Mouse (Mus musculus) frontal cortex, postnatal 10 days (tissue): ENCODE data around the gene Gm4881.

Experiments
- DNase-seq, 2 experiments: peaks; one replicate each; pipeline ENCODE4 v3.0.0; 2022; ENCODE audit warnings: low spot score in 2 of 2, mixed read lengths in 1 of 2

Gm4881 gene

DNA sequence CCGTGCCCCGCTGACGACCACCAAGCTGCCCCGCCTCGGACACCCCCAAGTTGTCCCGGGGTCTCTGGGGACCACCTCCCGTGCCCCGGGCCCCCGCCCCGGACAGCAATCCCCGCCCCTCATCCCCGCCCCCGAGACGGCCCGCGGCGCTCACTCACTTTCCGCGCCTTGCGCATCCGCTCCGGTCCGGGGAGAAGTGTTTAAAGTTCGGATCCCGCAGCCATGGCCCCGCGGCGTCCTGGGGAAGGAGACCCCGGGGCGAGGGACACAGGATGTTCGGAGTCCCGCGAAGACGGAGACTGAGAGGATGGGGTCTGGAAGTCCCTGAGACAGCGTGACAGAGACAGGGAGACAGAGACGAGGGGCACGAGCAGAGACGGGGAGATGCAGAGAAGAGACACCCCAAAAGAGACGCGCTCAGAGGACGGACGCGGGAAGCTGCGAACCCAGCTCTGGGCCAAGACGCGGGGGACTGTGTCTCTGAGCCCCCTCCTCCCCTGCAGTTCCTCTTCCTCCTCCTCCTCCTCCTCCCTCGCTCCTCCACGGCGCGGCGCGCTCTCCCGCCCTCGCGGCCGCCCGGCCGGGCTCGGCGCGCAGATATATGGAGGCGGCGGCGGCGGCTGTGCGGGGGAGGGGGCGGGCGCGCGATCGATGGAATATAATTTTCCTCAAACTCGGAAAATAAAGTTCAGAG, at the start of gene Gm4881:
Gene Gm4881, minus strand, starts transcription at position 238 of the 694 bp plus-strand sequence.
- DNase-seq = no peak

DNA sequence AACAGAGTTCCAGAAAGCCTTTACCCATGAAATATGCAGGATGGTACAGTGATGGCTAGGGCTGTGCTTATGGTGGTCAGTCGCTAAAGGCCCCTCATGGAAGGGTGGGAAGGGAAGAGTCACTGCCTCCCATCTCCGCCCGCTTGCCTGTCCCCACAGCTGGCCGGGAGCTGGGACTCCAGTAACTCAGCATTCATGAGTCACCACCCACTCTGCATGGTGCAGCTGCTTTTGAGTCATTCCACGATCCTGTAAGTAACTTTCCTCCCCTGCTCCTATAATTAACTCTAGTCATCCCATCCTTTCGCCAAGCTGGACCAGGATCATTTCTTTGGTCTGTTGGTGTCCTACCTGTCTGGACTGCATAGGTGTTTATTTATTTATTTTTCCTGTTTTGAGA, 48.8 kb upstream of the Gm4881 start:
- no peak for DNase-seq

DNA sequence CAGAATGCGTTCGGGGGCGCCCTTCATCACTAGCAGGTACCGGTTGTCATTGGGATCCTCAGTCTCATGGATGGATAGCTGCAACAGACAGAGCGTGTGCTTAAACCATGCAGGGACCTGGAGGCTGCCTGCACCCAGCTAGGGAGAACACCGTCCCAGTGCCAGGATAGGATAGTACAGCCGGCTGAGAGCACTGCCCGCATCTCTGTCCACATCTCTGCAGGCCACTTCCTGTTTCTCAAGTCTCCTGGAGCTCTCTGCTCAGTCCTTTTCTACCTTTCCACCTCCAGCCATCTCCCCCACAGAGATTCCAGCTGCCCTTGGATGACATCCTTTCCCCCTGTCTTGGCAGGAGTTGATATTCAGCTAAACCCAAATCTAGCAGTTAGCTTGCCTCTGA, 46.2 kb upstream of the Gm4881 start:
- no peak for DNase-seq

GRCm38 (mm10) chr7:24987941-24988340, 43.6 kb upstream of the Gm4881 start:
- DNase-seq = no peak

GRCm38 (mm10) chr7:24985799-24986198, 41.5 kb upstream of the Gm4881 start:
- DNase-seq = no peak

DNA sequence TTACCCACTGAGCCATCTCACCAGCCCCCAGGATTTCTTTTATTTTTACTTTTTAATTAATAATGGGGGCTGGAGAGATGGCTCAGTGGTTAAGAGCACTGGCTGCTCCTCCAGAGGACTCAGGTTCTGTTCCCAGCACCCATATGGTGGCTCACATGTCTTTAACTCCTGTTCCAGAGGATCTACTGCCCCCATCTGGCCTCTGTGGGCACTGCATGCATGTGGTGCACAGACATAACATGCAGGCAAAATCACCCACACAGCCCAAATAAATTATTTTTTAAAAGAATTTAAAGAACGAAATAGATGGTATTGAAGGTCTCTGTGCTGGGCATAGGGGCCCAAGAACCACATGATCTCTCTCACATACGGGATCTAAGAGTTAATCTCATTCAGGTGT, 40.0 kb upstream of the Gm4881 start:
- DNase-seq = peak in 1 of 2 experiments; percentile 22

- DNase-seq = no peak
These were observed 39.1 kb upstream of the Gm4881 start for GRCm38 (mm10) chr7:24983396-24983795.

DNA sequence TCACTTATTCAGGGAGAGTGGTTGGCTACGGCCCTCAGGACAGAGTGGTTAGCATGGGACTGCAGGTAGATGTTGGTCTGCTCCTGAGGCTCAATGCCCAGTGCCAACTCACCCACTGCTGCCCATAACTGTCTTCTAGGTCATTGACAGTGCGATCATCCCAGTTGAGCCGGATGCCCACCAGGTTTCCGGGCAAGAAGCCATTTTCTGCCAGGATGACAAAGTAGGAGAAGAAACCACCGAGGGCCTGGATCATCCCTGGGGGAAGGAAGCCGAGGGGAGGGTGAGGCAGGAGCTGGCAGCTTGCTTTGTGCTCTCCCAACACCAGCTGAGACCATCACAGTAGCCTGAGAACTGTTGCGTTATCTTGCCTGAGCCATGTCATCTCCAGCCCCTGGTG, 36.1 kb upstream of the Gm4881 start:
- peak in 1 of 2 experiments; percentile 6 for DNase-seq

GRCm38 (mm10) chr7:24978781-24979180, 34.5 kb upstream of the Gm4881 start:
- peak in 1 of 2 experiments; percentile 4 for DNase-seq

- peak in 1 of 2 experiments; percentile 5 for DNase-seq
These were observed 30.8 kb upstream of the Gm4881 start for GRCm38 (mm10) chr7:24974893-24975595.

- peak in 1 of 2 experiments; percentile 16 for DNase-seq
These were observed 29.6 kb upstream of the Gm4881 start for GRCm38 (mm10) chr7:24973902-24974301.

GRCm38 (mm10) chr7:24973208-24973607, 28.9 kb upstream of the Gm4881 start:
- DNase-seq = peak in 1 of 2 experiments; percentile 14

DNA sequence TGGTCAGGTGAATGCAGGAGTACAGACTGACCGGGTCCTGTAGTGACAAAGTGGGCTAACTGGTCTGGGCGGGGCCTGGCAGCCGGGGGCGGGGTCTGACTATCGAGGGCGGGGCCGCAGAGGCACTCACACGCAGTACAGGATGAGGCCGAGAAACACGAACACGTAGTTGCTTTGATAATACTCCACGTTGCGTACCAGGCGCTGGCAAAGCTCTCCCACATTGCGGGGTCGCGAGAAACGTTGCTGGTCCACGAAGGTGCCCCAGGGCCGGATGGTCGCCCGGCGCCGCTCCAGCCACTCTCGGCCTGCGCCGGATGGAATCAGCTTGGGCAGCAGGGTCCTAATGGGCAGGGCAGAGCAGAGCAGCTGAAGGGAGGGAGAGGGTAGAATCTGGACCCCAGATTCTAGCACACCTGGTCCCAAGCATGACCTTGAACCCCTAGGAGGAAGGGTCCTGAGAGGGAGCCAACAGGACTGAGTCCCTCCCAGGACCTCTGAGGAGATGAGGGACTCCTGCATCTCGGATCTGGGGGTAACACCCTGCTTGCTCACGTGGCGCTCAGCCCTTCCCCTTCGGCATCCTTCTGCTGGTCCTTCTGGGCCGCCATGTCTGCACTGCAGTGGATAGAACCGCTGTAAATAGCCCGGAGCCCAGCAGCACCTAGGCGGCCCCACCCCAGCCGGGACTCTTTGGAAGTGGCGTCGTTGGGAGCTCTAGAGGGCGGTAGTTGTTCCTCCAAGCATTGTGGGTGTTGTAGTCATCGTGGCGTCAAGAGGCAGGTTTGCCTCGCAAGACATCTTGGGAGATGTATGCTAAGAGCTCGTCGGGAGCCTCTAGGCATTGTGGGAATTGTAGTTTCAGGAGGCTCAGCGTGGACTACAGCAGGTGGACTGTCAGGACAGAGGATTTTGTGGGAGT, 27.9 kb upstream of the Gm4881 start, which contains the start of gene Rabac1:
Gene Rabac1, minus strand, starts transcription at position 783 of the 922 bp plus-strand sequence.
- DNase-seq = peak; percentile 91

DNA sequence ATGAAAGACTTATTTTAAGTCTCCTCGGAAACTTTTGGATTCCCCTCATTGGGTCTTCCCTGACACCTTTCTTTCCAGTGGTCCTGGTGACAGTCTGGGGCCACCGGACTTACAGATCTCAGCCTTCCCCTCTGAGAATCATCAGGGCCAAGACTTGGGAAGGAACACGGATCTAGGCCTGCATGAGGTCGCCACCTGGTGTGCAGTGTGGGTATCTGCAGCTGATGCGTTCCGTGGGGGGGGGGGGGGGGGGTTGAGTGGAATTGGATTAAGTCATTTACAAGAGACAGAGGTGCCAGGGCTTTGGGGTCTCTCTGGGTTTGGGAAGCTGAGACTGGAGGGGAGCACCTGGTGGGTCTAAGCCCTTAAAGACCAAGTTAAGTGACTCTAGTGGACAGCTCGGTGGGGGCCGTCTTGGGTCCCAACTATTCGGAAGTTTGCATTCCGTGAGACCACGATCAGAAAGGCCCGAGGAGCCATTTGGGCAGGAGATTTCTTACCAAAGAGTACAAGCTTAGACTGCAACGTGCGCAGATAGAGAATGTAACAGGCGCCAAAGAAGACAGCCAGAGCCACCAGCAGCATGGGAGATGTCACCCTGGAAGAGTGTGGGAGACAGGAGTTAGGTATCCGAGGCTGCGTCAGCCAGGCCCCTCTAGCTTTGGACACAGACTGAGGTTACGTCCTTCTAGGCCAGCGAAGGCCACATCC, 27.1 kb upstream of the Gm4881 start:
- DNase-seq = no peak

DNA sequence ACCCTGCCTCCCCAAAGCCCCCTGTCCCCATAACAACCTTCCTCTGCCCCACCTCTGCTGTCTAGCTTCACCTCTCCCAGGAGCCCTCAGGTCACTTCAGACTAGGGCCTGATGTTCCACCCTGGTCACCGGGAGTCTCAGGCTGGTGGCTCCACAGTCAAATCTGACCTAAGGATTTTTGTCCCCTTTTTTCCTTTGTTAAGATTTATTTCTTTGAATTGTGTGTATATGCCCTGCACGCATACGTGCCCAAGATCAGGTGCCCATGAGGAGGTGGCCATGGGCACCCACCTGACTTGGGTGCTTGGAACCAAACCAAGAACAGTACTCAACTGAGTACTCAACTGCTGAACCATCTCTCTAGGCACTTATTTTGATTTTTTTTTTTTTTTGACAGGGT, 26.0 kb upstream of the Gm4881 start:
- no peak for DNase-seq

- no peak for DNase-seq
These were observed 25.5 kb upstream of the Gm4881 start for GRCm38 (mm10) chr7:24969805-24970204.

DNA sequence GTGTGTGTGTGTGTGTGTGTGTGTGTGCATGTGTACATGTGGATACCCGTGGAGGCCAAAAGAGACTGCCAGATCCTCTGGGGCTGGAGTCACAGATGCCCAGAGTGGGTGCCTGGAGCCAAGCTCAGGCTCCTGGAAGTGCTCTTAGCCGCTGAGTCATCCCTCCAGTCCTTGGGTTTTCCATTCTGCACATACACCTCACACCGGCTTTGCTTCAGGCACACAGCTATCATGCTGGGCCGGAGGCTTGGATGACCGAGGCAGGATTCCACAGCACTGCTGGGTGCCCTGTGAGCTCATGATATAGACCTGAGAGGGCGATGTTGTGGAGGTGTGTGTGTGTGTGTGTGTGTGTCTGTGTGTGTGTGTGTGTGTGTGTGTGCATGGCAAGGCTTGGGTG, 24.2 kb upstream of the Gm4881 start:
- DNase-seq = no peak

DNA sequence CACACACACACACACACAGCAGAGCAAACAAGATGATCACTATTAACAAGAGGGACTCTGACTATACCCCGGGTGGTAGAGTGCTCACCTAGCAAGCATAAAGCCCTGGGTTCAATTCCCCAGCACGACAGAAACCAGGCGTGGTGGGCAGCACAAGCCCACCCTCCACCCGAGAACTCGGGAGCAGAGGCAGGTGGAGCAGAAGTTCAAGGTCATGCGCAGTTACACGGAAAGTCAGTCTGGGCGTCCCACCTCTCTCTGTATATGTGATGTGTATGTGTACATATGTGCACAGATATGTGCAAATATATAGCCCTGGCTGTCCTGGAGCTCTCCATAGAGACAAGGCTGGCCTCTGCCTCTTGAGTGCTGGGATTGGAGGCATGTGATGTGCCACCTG, 23.7 kb upstream of the Gm4881 start:
- DNase-seq = no peak

- DNase-seq = peak in 1 of 2 experiments; percentile 80
These were observed 20.7 kb upstream of the Gm4881 start for GRCm38 (mm10) chr7:24964897-24965535.

DNA sequence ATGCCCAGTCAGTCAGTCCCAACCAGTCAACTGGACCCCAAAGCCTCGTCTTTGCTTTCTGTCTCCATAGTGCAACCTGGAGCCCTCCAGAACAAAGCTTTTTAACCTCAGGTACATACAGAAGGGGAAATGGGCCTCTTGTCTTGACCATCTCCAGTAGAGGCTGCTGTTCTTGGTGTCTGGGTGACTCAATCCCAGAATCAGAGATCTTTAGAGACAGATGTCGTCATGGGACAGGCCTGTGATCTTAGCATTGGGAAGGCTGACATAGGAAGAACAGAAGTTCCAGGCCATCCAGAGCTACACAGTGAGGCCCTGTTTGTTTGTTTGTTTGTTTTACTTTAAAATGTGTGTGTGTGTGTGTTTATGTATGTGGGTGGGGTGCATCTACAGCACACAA, 20.0 kb upstream of the Gm4881 start:
- DNase-seq = no peak

GRCm38 (mm10) chr7:24955226-24955625, 10.9 kb upstream of the Gm4881 start:
- DNase-seq = no peak
